Mouse (Mus musculus): ENCODE results near the gene Hoxb6. TPM values are rescaled to one million over a fixed set of nuclear protein-coding genes. Genes with fewer than 3 reads are reported as not detected.

The Hoxb6 gene
- polyA plus RNA-seq, 1 experiment from 2014 or later, result 49.1 TPM

DNA sequence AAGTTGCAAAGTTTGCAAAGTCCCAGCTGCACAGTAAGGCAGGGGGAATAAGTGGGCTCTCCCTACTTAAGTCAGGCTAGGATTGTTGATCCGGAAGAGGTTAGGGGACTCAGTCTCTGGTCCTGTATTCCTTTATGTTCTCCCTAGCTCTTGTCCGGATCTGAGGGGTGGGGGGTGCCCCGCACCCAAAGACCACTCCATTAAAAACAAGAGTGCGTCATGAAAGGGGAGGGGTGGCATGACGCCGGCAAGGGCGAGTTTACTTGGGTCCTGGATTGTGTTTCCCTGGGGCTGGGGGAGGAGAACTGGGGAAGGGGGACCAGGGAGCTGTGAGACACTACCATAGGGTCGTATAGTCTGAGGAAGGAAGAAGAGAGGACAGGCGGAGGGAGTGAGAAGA lies 7.5 kb downstream of the Hoxb6 start:
- no peak for ATAC-seq (replicated peaks; ENCODE audit: low FRiP score)
- Histone ChIP-seq H3K27me3 (no peaks in the 10 kb centered on the region), H3K36me3 (peaks cover 19% of the 10 kb centered on the region; the same call in 1 of the 2 replicates), H3K4me1 (peaks cover 82% of the 10 kb centered on the region), H3K4me3 (replicated peaks) (peak overlapping the region; percentile 80), H3K9ac (peak overlapping the region; percentile 96), H3K4me2 (peak overlapping the region; percentile 90), H3K27ac (peak overlapping the region; percentile 100), H3K9me3 (replicated peaks) (no peaks in the 10 kb centered on the region)
- WGBS, result 6% methylated on average over 9 of the region's 9 CpGs

DNA sequence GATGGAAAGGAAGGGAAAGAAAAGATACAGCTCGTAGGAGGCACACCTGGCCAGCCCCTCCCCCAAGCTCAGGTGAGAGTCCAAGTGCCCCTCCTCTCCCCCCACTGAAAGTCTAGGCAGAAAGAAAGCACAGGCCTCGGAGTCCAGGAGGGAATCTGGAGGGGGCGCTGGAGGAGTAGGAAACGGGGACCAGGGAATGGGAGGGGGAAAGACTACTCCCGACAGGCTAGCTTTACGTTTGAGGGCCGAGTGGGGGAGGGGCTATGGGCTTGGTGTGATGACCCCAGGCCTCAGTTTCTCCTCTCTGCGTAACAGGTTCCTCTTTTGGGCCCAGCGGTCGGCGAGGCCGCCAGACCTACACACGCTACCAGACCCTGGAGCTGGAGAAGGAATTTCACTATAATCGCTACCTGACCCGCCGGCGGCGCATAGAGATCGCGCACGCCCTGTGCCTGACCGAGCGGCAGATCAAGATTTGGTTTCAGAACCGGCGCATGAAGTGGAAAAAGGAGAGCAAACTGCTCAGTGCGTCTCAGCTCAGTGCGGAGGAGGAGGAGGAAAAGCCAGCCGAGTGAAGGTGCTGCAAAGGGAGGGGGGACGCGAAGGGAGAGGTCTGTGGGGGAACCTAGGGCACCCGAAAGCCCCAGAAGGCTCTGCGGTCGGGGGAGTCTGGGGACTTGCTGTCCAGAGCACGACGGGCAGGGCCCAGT lies 8.2 kb downstream of the Hoxb6 start:
- peak; percentile 16; the same call in 1 of the 2 replicates for ATAC-seq (replicated peaks; ENCODE audit: low FRiP score)
- peaks cover 21% of the 10 kb centered on the region; the same call in 1 of the 2 replicates for H3K36me3 ChIP-seq
- 12% methylated on average over 33 of the region's 35 CpGs for WGBS
- no peaks in the 10 kb centered on the region for H3K9me3 ChIP-seq (replicated peaks)
- H3K4me1 ChIP-seq, result peaks cover 87% of the 10 kb centered on the region
- H3K4me2 ChIP-seq, result peak overlapping the region; percentile 90
- no peaks in the 10 kb centered on the region for H3K27me3 ChIP-seq
- peak overlapping the region; percentile 100 for H3K27ac ChIP-seq
- H3K9ac ChIP-seq, result peak overlapping the region; percentile 96
- H3K4me3 ChIP-seq (replicated peaks), result peak overlapping the region; percentile 80

DNA sequence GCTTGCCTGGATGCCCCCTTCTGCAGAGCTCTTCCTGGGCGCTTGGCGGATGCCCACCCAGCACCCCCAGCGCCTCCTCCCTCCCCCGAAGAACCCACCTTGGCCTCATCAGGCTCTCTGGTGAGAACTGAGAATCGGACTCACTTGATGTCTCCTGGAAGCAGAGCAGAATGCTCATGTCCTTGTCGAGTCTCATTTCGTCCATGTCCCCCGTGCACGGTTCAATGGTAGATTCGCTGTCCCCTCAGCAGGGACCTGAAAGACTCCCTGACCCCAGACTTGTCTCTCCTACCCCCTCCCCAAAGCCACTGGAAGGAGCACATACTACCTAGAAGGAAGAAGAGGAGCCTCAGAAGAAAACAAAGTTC lies 8.8 kb downstream of the Hoxb6 start:
- H3K4me3 ChIP-seq (replicated peaks), result peak overlapping the region; percentile 80
- H3K27ac ChIP-seq, result peak overlapping the region; percentile 100
- H3K27me3 ChIP-seq, result no peaks in the 10 kb centered on the region
- H3K9ac ChIP-seq, result peak overlapping the region; percentile 96
- peak overlapping the region; percentile 90 for H3K4me2 ChIP-seq
- 25% methylated on average over 10 of the region's 10 CpGs for WGBS
- peaks cover 24% of the 10 kb centered on the region; the same call in 1 of the 2 replicates for H3K36me3 ChIP-seq
- ATAC-seq (replicated peaks; ENCODE audit: low FRiP score), result no peak
- H3K4me1 ChIP-seq, result peaks cover 87% of the 10 kb centered on the region
- no peaks in the 10 kb centered on the region for H3K9me3 ChIP-seq (replicated peaks)

DNA sequence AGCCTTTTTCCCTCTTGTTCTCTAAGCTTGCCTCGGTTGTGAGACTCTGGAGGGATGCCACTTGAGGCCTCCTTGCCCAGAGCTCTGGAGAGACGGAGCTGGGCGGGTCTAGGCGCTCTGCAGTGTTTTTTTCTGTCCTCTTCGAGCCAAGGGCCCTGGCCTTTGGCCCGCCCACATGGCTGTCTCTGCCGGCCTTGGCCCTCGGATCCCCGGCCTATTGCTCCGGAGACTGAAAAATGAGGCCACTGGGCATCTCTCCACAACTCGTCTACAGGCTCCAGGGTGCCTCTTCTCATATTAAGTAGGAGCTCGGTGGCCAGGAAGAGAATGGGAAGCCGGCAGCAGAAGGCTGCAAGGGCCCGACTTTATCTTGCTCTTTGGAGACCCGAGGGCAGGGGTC lies 9.6 kb downstream of the Hoxb6 start:
- H3K36me3 ChIP-seq, result peaks cover 24% of the 10 kb centered on the region; the same call in 1 of the 2 replicates
- WGBS, result 4% methylated on average over 15 of the region's 15 CpGs
- H3K9me3 ChIP-seq (replicated peaks), result no peaks in the 10 kb centered on the region
- peak overlapping the region; percentile 96 for H3K9ac ChIP-seq
- ATAC-seq (replicated peaks; ENCODE audit: low FRiP score), result no peak
- peak overlapping the region; percentile 90 for H3K4me2 ChIP-seq
- H3K27ac ChIP-seq, result peak overlapping the region; percentile 100
- peak overlapping the region; percentile 80 for H3K4me3 ChIP-seq (replicated peaks)
- no peaks in the 10 kb centered on the region for H3K27me3 ChIP-seq
- peaks cover 86% of the 10 kb centered on the region for H3K4me1 ChIP-seq

DNA sequence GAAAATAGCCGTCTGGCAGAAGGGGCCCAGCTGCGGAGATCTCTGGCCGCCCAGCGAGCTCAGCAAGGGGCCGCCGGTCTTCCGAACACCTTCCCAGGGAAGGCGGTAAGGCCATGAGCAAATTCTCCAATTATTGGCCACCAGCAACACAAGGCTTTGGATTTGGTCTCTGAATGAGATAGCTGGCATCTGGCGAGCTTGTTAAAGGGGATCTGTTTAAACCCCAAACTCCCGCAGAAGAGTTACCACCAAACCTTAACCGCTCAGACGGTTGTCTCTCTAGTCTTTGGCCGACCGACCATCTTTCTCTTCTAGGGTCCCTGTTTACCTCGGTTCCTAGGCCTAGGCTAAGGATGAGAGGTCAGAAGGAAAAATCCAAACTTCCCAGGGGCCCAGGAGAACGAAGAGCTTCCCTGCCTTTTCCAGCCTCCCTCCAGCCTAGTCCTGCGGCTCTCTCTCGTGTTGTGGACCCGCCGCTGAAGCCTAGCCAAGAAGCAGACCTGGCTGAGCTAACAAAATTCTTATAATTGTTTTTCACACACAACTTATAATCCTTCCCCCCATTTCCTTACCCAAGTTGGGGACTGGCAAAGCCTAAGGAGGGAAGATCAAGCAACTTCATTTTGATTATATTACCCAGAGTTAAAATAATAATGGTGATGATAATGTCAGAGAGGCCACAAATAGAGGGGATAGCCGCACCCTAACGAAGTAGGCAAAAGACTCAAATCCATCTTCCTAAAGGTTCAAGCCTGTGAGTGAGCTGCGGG lies 10.3 kb downstream of the Hoxb6 start:
- 15% methylated on average over 23 of the region's 23 CpGs for WGBS
- no peaks in the 10 kb centered on the region for H3K27me3 ChIP-seq

DNA sequence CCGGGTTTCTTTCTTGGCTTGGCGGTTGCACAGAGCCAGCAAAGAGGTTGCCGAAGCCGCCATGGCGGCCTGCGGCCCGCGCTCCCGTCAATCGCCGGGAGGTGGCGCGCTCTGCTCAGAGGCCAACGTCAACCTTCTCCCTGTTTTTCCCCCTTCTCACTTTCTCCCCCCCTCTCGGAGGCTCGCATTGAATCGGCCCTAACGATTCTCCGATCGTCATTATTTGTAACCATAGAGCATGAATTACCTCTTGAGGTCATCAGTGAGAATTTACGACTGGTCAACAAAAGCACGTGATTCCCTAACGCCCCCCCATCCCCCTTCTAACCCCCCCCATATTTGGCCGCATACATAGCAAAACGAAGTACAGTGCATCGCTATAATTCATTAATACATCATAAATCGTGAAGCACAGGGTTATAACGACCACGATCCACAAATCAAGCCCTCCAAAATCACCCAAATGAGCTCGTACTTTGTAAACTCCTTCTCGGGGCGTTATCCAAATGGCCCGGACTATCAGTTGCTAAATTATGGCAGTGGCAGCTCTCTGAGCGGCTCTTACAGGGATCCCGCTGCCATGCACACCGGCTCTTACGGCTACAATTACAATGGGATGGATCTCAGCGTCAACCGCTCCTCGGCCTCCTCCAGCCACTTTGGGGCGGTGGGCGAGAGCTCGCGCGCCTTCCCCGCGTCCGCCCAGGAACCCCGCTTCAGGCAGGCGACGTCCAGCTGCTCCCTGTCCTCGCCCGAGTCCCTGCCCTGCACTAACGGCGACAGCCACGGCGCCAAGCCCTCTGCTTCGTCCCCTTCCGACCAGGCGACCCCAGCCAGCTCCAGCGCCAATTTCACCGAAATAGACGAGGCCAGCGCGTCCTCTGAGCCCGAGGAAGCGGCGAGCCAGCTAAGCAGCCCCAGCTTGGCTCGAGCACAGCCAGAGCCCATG lies 11.1 kb downstream of the Hoxb6 start, which contains the start of gene Hoxb5:
Hoxb5 (plus strand) TSS at position 186 of the 949 bp plus-strand sequence.
- ATAC-seq (replicated peaks; ENCODE audit: low FRiP score), result 0 out of 2 replicates have a peak, but pooled peaks have one; percentile 16
- peak within 1 kb of the TSS; percentile 100 for H3K27ac ChIP-seq
- no peaks in the 10 kb centered on the region for H3K9me3 ChIP-seq (replicated peaks)
- peak within 1 kb of the TSS; percentile 96 for H3K9ac ChIP-seq
- H3K4me2 ChIP-seq, result peak within 1 kb of the TSS; percentile 90
- H3K27me3 ChIP-seq, result no peaks in the 10 kb centered on the region
- peak within 1 kb of the TSS; percentile 80 for H3K4me3 ChIP-seq (replicated peaks)
- peaks cover 24% of the 10 kb centered on the region; the same call in 1 of the 2 replicates for H3K36me3 ChIP-seq
- WGBS, result under 1% methylated on average over 69 of the region's 69 CpGs
- peaks cover 82% of the 10 kb centered on the region for H3K4me1 ChIP-seq

More for the DNA sequence above, 10.3 kb downstream of the Hoxb6 start:
- no peak for ATAC-seq (replicated peaks; ENCODE audit: low FRiP score)
- Histone ChIP-seq H3K36me3 (peaks cover 24% of the 10 kb centered on the region; the same call in 1 of the 2 replicates), H3K4me3 (replicated peaks) (peak overlapping the region; percentile 80), H3K4me2 (peak overlapping the region; percentile 90), H3K9ac (peak overlapping the region; percentile 96), H3K27ac (peak overlapping the region; percentile 100), H3K4me1 (peaks cover 85% of the 10 kb centered on the region), H3K9me3 (replicated peaks) (no peaks in the 10 kb centered on the region)

DNA sequence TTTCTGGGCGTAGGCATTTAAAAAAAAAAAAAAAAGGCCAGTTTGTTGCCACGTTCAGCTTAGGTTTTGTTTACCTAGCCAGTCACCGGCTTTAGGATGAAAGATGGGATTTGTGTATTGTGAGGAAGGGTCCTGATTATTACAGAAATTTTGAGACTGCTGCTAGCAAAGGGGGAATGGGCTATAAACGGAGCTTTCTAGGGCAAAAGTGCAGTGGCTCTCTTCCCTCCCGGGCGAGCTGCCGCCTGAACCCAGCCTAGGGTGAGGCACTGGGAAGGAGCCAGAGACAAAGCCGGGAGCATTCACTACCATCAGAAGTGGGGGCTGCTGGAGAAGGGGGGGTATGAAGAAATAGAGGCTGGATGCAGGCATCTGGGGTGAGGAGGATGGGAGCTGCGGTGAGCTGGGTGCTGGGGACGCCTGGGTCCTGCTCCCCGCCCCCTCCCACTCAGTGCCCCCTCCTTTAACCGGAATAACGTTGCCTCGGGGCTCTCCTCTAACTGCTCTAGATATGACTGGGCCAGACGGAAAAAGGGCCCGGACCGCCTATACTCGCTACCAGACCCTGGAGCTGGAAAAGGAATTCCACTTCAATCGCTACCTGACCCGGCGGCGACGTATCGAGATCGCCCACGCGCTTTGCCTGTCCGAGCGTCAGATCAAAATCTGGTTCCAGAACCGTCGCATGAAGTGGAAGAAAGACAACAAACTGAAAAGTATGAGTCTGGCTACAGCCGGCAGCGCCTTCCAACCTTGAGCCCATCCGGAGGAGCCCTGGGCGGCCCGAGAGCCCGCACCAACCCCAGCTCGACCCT lies 12.3 kb downstream of the Hoxb6 start:
- Histone ChIP-seq H3K4me2 (peak overlapping the region; percentile 90), H3K4me3 (replicated peaks) (peak overlapping the region; percentile 80), H3K4me1 (peaks cover 85% of the 10 kb centered on the region), H3K36me3 (peaks cover 24% of the 10 kb centered on the region; the same call in 1 of the 2 replicates), H3K27ac (peak overlapping the region; percentile 100), H3K9me3 (replicated peaks) (no peaks in the 10 kb centered on the region), H3K9ac (peak overlapping the region; percentile 96), H3K27me3 (no peaks in the 10 kb centered on the region)
- ATAC-seq (replicated peaks; ENCODE audit: low FRiP score), result no peak
- WGBS, result 12% methylated on average over 38 of the region's 38 CpGs

DNA sequence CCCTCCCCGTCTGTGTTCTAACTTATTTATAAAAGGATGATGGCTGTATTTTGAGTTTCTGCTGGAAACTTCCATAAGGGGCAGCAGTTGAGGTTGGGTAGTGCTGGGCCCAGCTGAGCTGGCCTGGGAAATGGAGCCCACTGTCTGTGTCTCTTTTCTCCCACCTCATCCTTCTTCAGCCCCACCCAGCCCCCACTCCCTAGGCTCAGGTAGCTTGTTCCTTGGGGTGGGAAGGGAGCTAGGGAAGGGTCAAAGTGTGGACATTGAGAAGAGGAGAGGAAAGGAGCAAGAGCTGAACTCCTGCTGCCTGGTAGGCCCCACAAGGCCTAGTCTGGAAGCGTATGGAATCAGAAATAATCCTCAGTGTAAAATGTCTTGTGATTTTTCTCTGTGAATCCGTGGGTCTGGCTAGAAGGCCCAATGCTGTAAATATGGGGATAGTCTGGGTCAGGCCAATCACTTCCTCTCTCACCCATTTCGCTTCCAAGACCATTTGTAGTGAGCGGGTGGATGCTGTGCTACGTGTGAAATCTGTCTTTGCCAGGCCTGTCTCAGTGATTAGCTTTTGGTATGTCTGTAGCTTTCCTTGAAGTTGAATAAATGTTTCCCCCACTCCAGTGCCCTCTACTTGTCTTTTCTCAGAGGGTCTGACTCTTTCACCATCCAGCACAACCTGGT lies 13.4 kb downstream of the Hoxb6 start:
- no peak for ATAC-seq (replicated peaks; ENCODE audit: low FRiP score)
- no peaks in the 10 kb centered on the region for H3K9me3 ChIP-seq (replicated peaks)
- no peaks in the 10 kb centered on the region for H3K27me3 ChIP-seq
- H3K27ac ChIP-seq, result peak overlapping the region; percentile 100
- peaks cover 85% of the 10 kb centered on the region for H3K4me1 ChIP-seq
- peak overlapping the region; percentile 90 for H3K4me2 ChIP-seq
- H3K36me3 ChIP-seq, result peaks cover 21% of the 10 kb centered on the region; the same call in 1 of the 2 replicates
- 26% methylated on average over 6 of the region's 6 CpGs for WGBS
- H3K4me3 ChIP-seq (replicated peaks), result peak overlapping the region; percentile 80
- peak overlapping the region; percentile 96 for H3K9ac ChIP-seq

DNA sequence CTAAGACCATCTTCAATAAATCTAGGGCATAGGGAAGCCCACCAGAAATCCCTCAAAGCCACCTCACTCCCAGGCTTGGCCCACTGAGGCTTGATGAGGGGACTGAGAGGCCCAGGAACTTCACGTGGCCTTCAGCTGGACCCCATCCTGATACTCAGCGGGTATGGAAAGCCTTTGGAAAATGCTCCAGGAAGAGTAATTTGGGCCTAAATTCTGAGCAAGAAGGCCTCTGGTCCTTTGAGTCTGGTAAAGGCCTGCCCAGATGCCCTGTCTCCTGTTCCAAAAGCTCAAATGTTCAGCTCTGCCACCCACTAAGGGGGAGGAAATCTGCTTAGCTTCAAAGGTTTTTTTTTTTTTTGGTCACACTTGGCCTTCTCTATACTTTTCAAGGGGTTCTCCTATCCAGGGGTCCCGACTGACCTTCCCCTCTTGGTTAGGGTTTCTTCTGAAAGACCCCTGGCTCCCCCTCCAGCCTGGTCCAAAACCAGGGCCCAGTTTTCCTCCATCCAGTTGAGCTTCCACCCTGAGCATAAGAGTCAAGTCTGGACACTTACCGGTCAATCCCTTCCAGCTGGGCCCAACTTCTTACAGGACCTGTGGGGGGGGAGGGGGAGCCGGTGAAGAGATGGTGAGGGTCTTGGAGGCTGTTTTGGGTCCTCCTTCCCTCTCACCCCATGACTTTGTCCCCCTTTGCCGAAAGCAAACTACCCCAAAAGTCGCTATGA lies 14.1 kb downstream of the Hoxb6 start:
- H3K4me1 ChIP-seq, result peaks cover 86% of the 10 kb centered on the region
- 0 out of 2 replicates have a peak, but pooled peaks have one; percentile 17 for ATAC-seq (replicated peaks; ENCODE audit: low FRiP score)
- H3K27me3 ChIP-seq, result no peaks in the 10 kb centered on the region
- H3K9ac ChIP-seq, result peak overlapping the region; percentile 96
- H3K27ac ChIP-seq, result peak overlapping the region; percentile 100
- peak overlapping the region; percentile 80 for H3K4me3 ChIP-seq (replicated peaks)
- no peaks in the 10 kb centered on the region for H3K9me3 ChIP-seq (replicated peaks)
- WGBS, result 11% methylated on average over 7 of the region's 7 CpGs
- H3K4me2 ChIP-seq, result peak overlapping the region; percentile 90
- H3K36me3 ChIP-seq, result peaks cover 15% of the 10 kb centered on the region; the same call in 1 of the 2 replicates

DNA sequence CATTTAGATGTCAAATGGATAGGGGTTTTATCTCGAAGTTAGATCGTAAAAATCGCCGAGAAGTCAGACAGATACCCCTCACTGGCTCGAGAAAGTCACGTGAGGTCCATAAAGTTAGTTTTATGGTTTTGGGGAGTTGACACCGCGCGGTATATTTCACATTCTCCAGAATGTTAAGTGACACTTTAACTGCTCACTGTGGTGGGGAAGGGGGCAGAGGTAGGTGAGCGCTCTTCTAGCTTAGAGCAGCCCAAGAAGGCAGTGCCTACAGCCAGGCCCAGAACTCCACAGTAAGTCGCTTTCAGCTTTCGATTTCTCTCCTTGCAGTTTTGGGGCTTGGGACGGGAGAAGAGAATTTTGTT lies 14.6 kb downstream of the Hoxb6 start:
- H3K4me2 ChIP-seq, result peak overlapping the region; percentile 90
- H3K4me3 ChIP-seq (replicated peaks), result peak overlapping the region; percentile 80
- WGBS, result 8% methylated on average over 13 of the region's 13 CpGs
- H3K9ac ChIP-seq, result peak overlapping the region; percentile 96
- H3K4me1 ChIP-seq, result peaks cover 84% of the 10 kb centered on the region
- no peaks in the 10 kb centered on the region for H3K9me3 ChIP-seq (replicated peaks)
- peak; percentile 86 for ATAC-seq (replicated peaks; ENCODE audit: low FRiP score)
- H3K27ac ChIP-seq, result peak overlapping the region; percentile 100
- peaks cover 11% of the 10 kb centered on the region; the same call in 1 of the 2 replicates for H3K36me3 ChIP-seq
- no peaks in the 10 kb centered on the region for H3K27me3 ChIP-seq

Data from kidney, embryonic 15.5 days (tissue).